Mouse (Mus musculus): ENCODE results near the gene H2afy. TPM values are rescaled to one million over a fixed set of nuclear protein-coding genes. Genes with fewer than 3 reads are reported as not detected.

H2afy gene
- 100 to 1,000 TPM in 1 of 2 experiments, 10 to 100 TPM in 1; 98.3 to 102 TPM for total RNA-seq (2021)

- intact Hi-C loops (cut with DNase I), result no loop called here
- no peak for DNase-seq (ENCODE audit: low spot score in 2 of 2)
These were observed at the start of gene H2afy for GRCm38 (mm10) chr13:56136200-56136599. H2afy (minus strand) TSS chr13:56136361.

GRCm38 (mm10) chr13:56183687-56184086 is 47.5 kb upstream of the H2afy start:
- DNase-seq (ENCODE audit: low spot score in 2 of 2), result no peak
- intact Hi-C loops (cut with DNase I), result no loop called here

GRCm38 (mm10) chr13:56181424-56181823 is 45.3 kb upstream of the H2afy start:
- peak in 1 of 2 experiments; percentile 55 for DNase-seq (ENCODE audit: low spot score in 2 of 2)
- intact Hi-C loops (cut with DNase I), result no loop called here

- intact Hi-C loops (cut with DNase I), result no loop called here
- DNase-seq (ENCODE audit: low spot score in 2 of 2), result no peak
These were observed 42.4 kb upstream of the H2afy start, which contains the start of gene Tifab for GRCm38 (mm10) chr13:56178416-56179035. Tifab (minus strand) TSS chr13:56178885.

DNA sequence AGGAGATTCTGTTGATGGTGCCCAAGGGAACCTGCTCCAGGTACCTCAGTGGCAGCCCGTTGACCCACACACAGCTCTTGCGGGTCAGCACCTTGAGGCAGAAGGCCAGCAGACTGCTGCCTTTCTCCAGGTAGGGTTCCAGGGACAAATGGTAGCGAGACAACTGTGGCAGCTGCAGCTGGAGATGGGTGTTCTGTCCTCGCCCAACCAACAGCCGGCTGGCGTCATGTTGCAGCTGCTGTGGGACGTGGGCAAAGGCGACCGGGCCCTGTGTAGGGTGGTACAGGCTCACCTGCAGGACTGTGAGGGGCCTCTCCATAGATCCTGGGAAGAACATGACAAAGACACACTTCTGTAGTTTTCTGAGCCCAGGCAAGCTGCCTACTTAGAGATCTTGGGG is 40.1 kb upstream of the H2afy start:
- intact Hi-C loops (cut with DNase I), result no loop called here

GRCm38 (mm10) chr13:56175848-56176247 is 39.7 kb upstream of the H2afy start:
- intact Hi-C loops (cut with DNase I), result no loop called here
- DNase-seq (ENCODE audit: low spot score in 2 of 2), result no peak

More for the DNA sequence above, 40.1 kb upstream of the H2afy start:
- DNase-seq (ENCODE audit: low spot score in 2 of 2), result no peak

GRCm38 (mm10) chr13:56172901-56173545 is 36.9 kb upstream of the H2afy start:
- no peak for DNase-seq (ENCODE audit: low spot score in 2 of 2)
- intact Hi-C loops (cut with DNase I), result no loop called here

- no peak for DNase-seq (ENCODE audit: low spot score in 2 of 2)
- intact Hi-C loops (cut with DNase I), result no loop called here
These were observed 35.9 kb upstream of the H2afy start for GRCm38 (mm10) chr13:56172106-56172505.

DNA sequence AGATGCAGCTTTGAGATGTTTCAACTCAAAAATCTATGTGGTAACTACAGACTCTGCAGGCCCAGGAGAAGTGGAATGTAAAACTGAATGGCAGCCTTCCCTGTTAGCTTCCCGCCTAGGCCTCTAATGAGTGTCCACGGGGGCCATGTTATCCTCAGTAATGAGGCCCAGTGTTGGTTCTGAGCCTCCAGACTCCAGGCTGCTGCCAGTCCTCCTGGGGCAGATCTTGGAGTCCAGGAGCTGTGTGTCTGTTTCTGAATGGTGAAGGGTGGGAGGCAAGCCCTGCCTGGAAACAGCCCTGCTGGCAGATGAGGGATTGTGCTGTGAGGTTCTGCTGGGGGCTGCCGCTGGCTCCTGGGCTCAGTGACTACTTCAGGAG is 32.2 kb upstream of the H2afy start:
- intact Hi-C loops (cut with DNase I), result no loop called here
- no peak for DNase-seq (ENCODE audit: low spot score in 2 of 2)

DNA sequence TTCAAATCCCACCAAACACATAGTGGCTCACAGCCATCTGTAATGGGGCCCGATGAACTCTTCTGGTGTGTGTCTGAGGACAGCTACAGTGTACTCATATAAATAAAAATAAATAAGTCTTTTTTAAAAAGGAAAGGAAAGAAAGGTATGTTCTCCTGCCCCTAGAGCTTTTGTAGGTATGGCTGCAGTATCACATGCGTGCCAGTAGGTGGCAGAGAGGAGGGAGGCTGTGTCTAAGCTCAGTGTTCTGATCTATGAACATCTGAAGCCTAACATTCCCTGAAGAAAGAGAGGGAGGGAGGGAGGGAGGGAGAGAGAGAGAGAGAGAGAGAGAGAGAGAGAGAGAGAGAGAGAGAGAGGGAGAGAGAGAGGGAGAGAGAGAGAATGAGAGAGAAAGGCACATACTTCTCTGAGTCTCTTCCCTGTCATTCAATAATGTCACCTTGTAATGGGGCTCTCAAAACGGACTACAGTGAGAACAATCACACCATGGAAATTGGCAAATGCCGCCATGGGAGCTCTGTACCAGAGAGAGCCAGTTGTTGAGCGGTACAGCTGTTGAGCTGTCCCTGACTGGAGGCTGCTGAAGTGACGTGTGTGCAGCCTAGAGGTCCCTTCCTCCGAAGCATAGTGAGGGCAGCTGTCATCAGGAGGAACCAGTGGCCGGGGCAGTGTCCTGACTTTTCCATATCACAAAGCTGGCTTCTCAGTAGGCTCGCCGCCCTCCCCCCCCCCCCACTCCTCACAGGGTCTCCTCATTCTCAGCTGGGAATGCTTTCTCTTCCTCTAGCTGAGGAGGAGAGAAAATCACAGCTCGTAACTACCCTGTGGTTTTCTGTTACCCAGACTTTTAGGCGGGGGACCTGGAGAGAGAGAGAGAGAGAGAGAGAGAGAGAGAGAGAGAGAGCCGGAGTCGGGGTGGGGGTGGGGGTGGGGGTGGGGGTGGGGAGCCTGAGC is 31.6 kb upstream of the H2afy start:
- intact Hi-C loops (cut with DNase I), result no loop called here
- no peak for DNase-seq (ENCODE audit: low spot score in 2 of 2)

- no peak for DNase-seq (ENCODE audit: low spot score in 2 of 2)
- intact Hi-C loops (cut with DNase I), result no loop called here
These were observed 29.4 kb upstream of the H2afy start for GRCm38 (mm10) chr13:56165561-56165960.

- DNase-seq (ENCODE audit: low spot score in 2 of 2), result no peak
- intact Hi-C loops (cut with DNase I), result no loop called here
These were observed 28.2 kb upstream of the H2afy start for GRCm38 (mm10) chr13:56164372-56164771.

DNA sequence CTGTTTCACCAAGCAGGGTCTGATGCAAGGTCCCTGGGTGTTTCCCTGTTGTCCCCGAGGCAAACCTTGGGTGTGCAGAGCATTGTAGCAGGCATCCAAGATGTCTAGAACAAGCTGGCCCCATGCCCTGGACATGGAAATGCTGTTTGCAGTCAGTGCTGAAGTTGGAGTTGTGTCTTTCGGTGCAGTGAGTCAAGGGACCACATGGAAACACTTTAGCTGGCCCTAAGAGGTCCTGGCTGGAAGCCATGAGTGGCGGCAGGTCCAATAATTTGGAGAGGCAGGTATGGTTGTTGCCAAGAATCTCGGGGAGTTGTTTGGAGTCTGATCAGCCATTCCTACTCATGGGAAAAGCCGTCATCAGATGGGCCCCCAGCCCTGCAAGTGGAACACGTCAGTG is 27.6 kb upstream of the H2afy start:
- intact Hi-C loops (cut with DNase I), result no loop called here
- no peak for DNase-seq (ENCODE audit: low spot score in 2 of 2)

DNA sequence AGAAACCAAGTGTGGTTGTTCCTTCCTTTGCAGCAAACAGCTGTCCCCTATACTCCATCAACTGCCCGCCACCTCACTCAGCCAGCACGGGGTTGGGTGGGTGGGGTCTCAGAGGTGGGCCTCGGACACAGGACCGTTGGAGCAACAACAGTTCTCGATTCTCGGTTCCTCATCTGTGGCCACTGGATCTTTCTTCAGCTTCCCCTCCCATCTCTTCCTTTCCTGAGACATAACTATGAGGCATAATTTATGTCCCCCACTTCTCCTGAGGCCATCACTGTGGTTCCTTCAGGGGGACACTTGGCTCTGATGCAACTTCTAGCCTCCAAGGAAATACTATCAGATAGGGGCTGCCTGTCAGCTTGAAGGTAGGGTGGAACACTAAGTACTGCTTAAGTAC is 26.7 kb upstream of the H2afy start:
- intact Hi-C loops (cut with DNase I), result no loop called here
- DNase-seq (ENCODE audit: low spot score in 2 of 2), result no peak

DNA sequence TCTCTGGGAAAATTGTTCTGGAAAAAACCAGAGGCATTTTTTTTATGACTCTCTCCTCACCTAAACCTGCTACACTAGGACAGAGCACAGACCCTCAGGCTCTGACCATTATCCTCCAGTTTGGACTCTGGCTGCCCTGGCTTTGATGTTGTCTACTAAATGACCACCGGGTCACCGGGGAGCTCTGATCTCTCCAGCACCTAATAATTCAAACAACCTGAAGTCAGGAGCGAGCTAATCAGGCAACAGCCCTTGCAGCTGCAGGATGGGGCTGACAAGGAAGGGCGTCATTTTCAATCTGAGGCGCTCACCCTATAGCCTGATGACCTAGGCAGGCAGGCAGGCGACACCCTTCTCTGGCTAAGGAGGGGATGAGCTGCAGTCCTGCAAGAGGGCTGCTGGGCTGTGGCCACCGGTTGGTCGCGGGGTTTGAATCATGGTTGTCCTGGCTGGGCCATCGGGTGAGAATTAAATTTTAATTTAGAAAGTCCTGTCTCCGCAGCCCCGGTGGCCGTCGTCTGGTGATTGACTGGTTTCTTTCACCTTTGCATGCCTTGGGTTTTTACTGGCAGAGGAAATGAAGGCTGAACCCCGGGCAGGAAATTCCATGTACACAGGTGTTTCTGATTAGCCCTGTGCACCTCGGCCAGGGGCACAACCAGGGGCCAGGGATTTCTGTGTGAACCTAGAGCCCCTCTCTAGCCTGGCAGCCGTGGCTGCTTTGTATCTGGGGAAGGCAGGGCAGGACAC is 23.6 kb upstream of the H2afy start:
- DNase-seq (ENCODE audit: low spot score in 2 of 2), result no peak
- intact Hi-C loops (cut with DNase I), result no loop called here

DNA sequence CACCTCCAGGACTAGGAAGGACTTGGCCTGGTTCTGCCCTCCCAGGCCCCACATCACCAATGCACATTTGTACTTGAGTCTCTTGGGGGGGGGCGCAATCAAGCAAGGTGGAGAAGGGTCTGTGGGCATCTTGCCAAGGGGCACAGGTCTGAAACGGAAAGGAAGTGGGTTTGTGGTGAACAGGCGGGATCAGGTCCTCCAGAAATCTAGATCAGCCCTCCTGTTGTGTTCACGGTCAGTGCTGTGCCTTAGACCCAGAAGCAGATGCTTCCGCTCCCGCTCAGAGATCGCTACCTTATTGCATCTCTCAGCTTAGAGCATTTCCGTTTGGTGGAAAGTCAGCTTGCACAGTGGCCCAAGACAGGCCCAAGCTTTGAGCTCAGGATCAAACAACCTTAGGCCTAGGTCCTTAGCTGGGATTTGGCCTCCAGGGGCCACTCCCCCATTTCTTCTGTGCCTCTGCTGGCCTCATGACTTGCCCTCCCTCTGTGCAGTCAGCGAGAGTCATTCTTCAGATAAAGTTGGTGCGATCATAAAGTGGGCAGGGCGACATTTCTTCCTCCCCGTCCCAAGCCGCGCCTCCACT is 22.9 kb upstream of the H2afy start:
- no peak for DNase-seq (ENCODE audit: low spot score in 2 of 2)
- intact Hi-C loops (cut with DNase I), result no loop called here

GRCm38 (mm10) chr13:56155671-56156070 is 19.5 kb upstream of the H2afy start:
- no peak for DNase-seq (ENCODE audit: low spot score in 2 of 2)
- intact Hi-C loops (cut with DNase I), result no loop called here

DNA sequence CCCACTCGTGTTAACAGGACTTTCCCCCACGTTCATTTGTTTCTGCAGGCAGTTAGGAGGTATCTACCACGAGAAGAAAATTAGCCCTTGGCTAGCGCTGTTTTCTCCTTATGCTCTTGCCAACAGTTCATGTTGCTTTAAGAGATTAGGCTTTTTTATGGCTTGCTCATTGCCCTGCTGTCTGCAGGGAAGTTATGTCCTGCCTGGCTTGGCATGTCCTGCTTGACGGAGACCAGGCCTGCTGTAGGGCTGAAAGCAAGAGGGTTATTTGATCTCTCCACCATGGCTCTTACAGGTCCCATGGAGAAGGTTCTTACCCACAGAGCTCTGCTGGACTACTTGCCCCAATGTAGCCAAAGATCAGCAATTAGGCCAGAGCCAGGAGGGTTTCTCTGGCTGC is 18.9 kb upstream of the H2afy start:
- no peak for DNase-seq (ENCODE audit: low spot score in 2 of 2)
- intact Hi-C loops (cut with DNase I), result no loop called here

DNA sequence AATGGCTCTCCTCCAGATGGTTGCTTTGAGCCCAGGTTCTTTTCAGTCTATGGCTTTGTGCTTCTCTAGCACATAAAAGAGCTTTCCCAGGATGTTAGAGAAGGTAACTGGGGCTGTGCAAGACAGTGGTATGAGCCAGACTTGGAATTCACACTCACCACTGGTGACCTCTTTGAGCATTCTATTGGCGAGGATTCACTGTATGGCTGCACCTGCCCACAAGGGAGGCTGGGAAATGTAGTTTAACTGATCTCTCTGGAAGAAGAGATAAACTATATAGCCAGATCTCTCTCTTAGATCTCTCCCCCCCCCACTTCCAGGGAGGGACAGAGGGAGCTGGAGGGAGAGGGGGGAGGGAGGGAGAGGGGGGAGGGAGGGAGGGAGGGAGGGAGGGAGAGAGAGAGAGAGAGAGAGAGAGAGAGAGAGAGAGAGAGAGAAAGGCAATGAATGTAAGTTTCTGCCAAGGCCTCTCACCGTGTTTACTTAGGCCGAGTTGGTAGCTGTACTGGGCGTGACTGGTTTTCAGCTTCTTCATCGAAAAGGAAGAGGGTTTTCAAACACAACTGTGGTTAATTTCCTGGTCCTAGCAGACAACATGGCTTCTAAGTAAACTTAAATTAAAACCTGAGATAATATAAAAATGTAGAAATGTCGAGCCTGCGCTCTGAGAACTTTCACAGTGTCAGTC is 16.8 kb upstream of the H2afy start:
- intact Hi-C loops (cut with DNase I), result no loop called here

More for the DNA sequence above, 16.8 kb upstream of the H2afy start:
- DNase-seq (ENCODE audit: low spot score in 2 of 2), result no peak

Measured in left cerebral cortex, postnatal 25 days (tissue).